Mouse (Mus musculus) ES-Bruce4 (cell line): ENCODE results near the gene Tarsl2.

ENCODE experiments used
- CTCF ChIP-seq: IDR thresholded peaks from one replicate; pipeline ENCODE4 v1.8.1; 2011; ENCODE audit warnings: low read depth, low read length
- EP300 ChIP-seq: IDR thresholded peaks from 2 replicates; pipeline ENCODE4 v1.6.1; 2011; ENCODE audit warnings: low read depth, low read length; ENCODE audit not compliant: insufficient read depth
- POLR2A ChIP-seq: IDR thresholded peaks from one replicate; pipeline ENCODE4 v1.8.1; 2011; ENCODE audit warnings: low read length; ENCODE audit not compliant: insufficient read depth

DNA sequence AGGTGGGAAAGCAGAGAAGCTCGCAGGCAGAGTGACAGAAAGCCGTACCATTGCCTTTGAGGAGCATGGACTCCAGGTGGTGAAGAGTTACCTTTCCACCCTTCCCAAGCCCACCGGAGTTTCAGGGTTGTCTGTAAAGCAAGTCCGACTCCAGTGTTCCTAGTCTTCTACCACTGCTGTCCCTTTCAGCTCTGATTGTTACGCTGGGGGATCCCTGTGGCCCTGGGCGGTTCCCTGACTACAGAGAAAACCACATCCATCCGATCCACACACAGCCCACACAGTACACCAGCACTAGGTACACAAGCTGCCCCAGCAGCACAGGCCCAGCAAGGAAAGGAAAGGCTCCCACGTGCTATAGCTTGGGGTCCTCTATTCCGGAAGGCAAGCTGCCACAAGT, 42.0 kb downstream of the Tarsl2 start:
- no peak for TF ChIP-seq POLR2A
- no peak for TF ChIP-seq CTCF
- TF ChIP-seq EP300 = no peak
